Mouse (Mus musculus) cerebellum, adult (tissue): Measurements from ENCODE around the gene Hic1.

Source experiments
- ATAC-seq: cut with Nextera tagmentation; 2 replicates; pipeline ENCODE4 v1.9.2; 2017; ENCODE audit warnings: mild to moderate bottlenecking, moderate library complexity, mixed read lengths; ENCODE audit not compliant: insufficient number of reproducible peaks, low FRiP score, low TSS enrichment

The Hic1 gene

DNA sequence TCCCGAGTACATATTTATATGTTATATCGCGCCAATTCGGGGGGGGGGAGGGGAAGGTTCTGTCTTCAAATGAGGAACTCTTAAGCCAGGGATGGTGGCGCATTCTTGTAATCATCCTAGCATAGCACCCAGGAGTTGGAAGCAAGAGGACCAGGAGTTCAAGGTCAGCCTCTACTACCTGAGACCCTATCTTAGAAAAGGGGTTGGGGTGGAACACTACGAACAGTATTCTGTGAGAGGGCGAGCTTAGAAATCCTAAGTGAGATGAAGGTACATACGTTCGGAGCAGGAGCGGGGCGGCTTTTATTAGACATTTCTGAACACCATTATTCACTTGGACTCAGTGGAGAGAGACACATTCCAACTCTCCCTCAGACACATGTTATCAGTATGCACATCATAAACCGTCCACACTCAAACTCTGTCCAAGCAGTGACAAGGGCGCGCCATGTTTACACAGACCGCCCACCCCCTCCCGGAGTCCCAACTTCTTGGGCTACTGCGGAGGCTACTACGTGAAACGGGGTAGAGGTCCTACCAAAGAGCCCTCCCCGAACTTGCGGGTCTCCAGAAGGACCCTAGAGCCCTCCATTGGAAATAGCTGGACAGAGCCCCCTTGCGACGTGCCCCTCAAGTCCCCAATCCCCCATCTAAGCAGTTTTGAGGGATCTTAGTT lies at the start of gene Hic1:
Hic1 (minus strand) TSS at position 115 of the 676 bp plus-strand sequence.
- ATAC-seq, result no peak

DNA sequence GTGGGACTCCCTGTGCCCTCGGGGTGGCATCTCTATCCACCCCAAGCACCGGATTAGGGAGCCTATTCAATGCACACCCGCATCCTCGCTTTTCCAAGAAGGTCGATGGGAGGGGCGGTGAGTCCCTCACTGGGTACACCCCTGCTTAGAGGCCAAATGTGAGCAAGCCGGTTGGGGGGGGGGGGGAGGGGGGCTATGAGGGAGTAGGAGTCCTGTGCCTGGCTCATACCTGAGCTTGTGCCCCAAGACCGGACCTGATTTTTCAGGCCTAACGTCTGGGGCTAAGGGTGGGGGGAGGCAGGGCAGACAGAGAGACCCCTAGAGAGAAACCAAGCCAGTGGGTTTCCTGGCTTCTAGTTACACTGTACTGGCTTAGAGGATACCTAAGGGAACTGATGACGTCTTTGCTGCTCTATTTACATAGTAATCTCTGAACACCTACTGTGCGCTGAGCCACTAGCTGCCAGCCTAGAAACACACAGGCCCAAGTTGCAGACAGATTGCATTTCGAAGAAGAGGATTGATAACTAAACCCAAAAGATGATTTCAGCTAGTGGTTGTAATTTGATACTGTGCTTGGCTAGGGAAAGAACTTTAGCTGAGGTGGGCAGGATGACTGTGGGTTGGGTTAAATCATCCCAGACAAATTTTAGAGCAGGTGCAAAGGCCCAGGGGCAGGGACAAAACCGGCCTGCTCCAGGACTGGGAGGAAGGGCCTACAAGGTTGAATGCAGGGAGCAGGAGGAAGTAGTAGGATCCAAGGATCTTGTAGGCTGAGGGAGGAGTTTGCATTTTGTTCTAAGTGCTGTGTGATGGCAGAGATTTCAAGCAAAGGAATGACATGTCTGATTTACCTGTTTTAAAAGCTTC lies 45.0 kb upstream of the Hic1 start:
- ATAC-seq, result no peak

GRCm38 (mm10) chr11:75213372-75214080 lies 44.2 kb upstream of the Hic1 start:
- ATAC-seq, result no peak

DNA sequence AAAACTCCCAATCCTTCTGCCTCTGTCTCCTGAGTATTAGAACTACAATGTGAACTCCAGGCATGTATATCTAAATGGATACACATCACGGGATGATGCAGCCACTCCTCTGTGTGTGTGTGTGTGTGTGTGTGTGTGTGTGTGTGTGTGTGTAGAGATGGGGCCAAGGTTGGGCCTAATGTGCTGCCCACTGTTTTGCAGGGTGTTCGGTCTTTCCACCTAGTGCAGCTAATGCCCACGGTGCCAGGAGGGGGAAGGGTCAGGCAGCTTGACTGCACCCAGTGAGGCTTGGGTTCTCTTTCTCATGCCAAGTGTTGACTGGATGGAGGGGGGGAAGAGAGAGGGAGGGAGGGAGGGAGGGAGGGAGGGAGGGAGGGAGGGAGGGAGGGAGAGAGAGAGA lies 43.6 kb upstream of the Hic1 start:
- ATAC-seq, result no peak

- peak; percentile 65 for ATAC-seq
These were observed 42.8 kb upstream of the Hic1 start for GRCm38 (mm10) chr11:75212031-75212667.

DNA sequence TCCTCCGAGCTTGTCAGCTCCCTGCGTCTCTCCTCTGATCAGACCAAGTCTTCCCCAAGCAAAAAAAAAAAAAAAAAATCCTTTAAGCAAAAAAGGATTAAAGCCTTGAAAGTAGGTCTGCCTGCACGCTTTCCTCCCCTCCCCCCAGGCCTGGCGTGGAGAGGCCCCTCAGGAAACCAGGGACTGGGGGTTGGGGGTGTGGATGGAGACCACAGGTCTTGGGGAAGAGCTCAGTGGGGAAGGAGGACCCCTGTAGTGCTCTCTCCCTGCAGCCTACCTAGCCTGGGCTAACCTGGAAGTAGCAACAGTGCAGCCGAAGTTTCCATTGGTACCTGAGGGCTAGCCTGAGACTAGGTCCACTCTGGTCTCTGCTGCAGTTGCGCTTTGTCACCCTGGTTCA lies 41.4 kb upstream of the Hic1 start:
- ATAC-seq, result no peak

DNA sequence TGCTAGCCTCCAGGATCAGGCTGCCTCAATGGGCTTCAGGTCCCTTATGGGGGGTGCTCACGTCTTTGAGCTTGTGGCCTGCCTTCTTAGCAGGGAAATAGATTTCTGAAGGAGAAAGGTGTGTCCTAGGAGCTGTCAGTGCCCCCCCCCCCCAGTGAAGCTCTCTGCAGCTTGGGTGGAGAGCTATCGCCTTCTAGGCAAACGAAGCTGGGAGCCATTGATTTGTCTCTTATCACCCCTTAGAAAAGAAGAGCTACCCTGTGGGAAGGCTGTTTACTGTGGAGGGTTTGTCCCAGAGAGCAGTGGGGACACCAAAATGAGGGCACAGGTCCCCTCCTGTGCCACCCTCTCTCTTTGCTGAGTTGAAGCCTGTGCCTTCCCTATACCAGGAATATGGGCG lies 40.8 kb upstream of the Hic1 start:
- no peak for ATAC-seq

DNA sequence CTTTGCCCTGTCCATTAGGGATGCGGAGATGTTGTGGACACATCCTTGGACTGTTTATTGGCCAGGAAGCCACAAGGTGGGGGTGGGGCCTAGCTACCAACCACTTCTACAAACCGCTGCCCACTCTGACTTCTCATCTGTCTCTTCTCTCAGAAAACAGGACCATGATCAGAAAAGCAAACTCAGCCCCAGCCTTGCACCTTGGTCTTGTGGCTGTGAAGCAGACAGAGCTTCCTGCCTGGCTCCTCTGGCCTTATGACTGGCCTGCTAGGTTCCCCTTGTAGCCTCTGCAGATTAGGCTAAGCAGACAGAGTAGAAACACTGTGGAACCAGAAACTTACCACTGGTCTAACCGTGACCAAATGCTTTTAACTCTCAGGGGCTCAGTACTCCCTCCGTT lies 40.0 kb upstream of the Hic1 start:
- ATAC-seq, result no peak

DNA sequence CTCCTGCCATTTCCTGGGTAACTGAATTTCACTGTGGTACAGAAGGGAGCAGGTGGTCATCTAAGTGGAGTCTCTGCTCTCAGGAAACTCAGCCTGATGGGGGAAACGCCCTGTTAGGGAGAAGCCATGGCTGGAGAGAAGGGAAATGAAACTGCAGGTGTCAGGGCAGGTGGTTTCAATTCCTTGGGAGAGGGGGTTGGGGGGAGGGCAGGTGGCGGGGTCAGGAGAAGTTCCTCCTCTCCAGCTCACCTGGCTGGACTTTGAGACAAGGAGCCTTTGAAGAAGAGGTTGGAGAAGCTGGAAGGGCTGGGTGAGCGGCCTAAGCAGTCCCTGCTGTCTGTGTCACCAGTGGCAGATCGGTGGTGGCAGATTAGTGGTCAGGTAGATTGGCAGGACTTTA lies 37.0 kb upstream of the Hic1 start:
- no peak for ATAC-seq

DNA sequence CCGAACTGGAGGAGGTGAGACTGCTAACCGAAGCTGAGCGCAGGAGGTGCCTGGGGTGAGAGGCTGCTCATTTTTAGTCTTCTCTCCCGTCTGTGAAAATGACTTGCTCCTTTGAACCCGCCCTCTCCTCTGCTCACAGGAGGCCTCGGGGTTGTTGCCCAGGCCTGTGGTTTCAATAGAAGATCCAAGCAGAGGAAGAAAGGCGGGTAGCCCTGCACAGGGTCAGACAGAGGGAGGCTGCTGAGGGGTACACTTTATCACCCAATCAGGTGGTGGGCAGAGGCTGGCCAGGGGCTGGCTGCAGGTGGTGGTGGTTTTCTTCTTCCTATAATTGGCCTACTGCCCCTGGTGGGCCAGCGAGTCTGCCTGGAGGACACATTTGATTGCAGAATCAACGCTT lies 35.2 kb upstream of the Hic1 start:
- no peak for ATAC-seq

DNA sequence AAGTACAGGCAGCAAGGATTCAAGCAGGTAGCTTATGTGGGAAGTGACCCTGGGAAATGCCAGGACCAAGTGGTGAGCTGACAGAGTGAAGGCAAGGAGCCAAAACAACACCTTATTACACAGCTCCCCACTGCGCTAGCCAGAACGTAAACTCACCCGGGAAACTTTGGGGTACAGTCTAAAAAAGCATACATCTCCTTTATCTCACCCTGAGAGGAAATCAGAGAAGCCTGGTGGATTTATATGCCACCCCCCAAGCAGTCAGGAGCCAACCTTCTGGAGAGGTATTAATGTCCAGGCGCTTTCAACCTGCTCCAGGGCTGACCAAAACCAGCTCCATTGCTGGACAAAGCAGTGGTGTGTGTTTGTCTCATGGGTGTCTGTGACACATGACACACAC lies 34.6 kb upstream of the Hic1 start:
- ATAC-seq, result peak; percentile 57; the same call in 1 of the 2 replicates

GRCm38 (mm10) chr11:75201721-75202120 lies 32.4 kb upstream of the Hic1 start:
- ATAC-seq, result no peak

DNA sequence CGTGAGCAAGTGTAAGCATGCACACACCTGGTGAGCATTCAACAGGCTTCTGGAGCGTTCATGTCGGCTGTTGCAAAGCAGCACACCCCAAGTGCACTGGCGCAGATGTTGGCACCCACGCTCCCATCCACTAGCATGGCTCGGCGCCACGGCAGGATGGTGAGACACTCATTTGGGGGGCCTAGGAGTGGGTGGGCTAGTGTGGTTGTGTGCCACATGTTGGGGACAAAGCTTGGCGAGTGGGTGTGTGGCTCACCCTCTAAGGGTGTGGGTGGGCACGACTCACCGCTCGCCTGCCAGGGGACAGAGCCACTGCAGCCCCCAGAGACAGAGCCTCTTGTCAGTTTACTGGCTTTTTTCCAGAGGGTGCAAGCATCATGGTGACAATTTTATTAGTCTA lies 31.6 kb upstream of the Hic1 start:
- no peak for ATAC-seq

DNA sequence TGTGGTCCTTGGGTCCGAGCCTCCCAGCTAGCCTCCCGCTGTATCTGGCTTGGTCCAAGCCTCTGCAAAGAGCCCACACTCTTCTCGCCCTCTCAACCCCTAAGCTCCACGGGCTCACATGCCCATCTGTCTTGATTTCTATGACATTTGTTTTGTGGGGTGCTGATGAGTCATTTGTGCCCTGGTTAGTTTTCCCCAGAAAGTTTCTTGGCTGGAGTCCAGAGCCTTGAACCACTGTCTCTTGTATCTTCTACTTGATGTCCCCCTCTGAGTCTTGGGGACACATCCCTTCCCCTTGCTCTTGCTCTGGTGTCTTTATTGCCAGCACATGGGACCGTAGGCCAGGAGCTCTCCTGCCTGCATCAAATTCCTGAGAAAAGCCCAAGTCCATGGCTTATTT lies 30.6 kb upstream of the Hic1 start:
- ATAC-seq, result no peak

- peak; percentile 51; the same call in 1 of the 2 replicates for ATAC-seq
These were observed 29.5 kb upstream of the Hic1 start for GRCm38 (mm10) chr11:75198792-75199191.

- ATAC-seq, result no peak
These were observed 28.6 kb upstream of the Hic1 start for GRCm38 (mm10) chr11:75197956-75198355.

GRCm38 (mm10) chr11:75196131-75196530 lies 26.8 kb upstream of the Hic1 start:
- no peak for ATAC-seq

DNA sequence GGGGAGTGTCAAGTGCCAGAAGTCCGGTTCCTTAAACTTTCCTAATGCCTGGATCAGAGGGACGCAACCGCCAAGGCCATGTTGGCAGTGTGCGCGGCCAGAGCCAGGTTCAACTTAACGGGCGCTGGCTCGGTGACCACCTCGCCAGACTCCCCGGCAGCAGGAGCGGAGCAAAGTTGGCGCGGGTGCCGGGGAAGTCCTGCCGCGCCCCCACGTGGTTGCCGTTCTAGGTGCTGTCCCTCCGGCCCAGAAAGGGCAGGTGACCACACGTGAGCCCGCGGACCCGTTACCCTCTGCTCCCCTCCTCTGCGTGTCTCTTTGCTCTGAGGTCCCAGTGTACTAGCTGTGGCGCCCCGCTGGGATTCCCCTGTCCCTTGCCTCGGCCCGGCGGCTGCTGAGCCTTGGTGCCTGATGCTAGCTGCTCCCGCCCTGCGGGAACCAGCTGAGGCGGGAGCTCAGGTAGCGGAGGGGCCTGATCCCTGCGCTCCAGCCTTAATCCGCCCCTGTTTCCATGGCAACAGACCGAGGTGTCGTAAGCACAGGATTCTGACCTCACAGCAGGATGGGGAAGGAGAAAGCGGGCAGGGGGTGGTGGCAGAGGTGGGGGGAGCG lies 25.6 kb upstream of the Hic1 start:
- peak; percentile 17 for ATAC-seq

DNA sequence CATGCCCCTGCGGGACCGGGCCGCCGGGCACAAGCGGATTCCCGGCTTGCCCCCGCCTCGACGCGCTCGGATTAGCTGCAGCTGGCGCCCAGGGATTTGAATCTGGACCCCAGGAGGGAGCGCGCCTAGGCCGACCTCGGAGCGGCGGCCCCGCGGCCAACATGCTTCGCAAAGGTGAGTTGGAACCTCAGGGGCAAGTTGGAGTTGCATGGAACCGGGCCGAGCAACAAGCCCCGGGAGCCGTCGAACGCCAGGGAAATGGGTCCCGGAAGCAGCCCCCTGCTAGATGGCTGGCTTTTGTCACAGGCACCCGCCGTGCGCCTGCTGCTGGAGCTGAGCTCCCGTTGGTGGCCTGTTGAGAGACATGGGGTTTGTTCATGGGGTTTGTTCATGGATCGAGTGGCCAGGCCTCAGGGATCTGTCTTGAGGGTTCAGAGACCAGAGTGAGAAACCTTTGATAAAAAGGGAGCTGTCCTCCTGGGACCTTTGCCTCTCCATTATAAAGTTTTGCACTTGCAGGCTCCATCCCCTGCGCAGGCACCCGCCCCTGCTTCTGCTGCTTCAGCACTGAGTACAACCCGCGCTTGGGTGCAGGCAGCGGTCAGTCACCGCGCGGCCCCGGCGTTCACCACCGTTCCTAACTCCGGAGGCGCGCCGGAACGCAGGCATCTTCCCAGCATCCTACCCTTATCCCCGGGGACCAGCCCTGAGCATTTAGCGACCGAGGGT lies 25.0 kb upstream of the Hic1 start:
- ATAC-seq, result no peak
